Mouse (Mus musculus) layer of hippocampus, adult 8-10 months (tissue): ENCODE data around the gene Cdh24. TPM values are rescaled to one million over a fixed set of nuclear protein-coding genes. Genes with fewer than 3 reads are reported as not detected.

Source experiments
- DNase-seq, 2 experiments: peaks; one replicate each; pipeline ENCODE4 v3.0.0; 2022; ENCODE audit warnings: low spot score in 2 of 2
- microRNA-seq, 2 experiments: library from miRNA; unstranded; fragments of <30 nt; microRNA quantifications; one replicate each; pipeline ENCODE4 v1.2.0; 2022
- total RNA-seq, 4 experiments: library from RNA; stranded (reverse); gene quantifications; 2 replicates each; pipeline ENCODE4 v1.2.4; 2022

The Cdh24 gene
- total RNA-seq, 4 experiments from 2014 or later: 16.0 to 24.1 (median 20.7) TPM

DNA sequence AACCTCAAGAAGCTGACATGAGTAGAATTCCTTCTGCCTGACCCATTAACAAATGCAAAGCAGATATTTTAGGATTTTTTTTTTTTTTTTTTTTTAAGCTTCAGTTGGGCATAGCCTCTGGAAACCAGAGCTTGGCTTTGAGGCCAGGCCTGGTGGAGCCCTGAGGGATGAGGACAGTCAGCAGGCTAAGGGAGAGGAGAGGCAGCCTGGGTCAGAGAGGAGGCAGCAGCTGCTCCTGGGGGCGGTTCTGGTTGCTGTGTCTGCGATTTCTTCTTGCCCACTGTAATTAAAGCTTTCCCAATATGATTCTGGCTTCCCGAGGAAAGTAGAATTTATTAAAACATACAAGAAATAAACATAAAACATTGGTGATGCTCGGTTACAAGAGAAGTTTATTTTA lies 31.9 kb downstream of the Cdh24 start:
- DNase-seq: no peak

DNA sequence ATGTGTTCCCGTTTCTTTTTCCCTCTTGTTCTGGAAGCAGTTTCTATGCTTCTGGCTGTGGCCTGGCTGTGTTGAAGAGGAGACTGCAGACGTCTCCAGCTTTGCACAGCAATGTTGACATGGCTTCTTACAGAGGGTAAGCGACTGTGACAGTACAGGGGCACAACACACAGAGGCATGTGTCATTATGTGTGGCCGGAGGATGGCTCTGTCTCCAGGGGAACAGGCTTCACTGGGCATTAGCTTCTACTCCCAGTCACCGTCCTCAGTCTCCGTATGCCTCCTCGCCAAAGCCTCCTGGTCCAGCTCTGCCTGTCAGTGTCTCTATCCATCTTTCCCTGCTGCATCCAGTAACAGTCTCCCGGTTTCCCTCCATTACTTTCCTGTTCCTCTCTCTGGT lies 33.9 kb downstream of the Cdh24 start:
- DNase-seq: no peak

DNA sequence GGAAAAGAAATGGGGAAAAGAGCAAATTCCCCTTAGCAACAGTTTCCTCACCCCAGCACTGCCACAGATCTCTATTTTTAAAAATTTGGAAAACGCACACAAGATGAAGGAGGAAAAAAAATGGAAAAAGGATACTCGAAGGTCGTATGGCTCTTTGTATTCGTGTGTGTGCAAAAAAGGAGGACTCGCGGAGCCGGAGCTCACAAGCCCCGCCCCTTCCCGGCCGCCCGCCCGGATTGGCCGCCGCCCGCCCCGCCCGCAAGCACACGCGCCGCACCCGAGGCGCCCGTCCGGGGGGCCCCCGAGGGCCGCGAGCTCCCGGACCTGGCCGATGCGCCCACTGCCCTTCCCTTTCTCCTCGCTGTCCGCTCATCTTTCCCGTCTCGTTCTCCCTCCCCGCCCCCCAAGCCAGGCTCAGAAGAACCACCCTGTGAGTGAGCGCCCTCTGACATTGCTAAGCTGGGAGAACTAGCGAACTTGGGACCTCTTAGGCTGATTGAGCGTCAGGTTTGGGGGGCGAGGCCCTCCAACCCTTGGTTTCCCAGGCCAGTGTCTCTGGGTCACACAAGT lies 35.3 kb downstream of the Cdh24 start, which contains the start of gene 4931414P19Rik:
Gene 4931414P19Rik, minus strand, starts transcription at position 242 of the 570 bp plus-strand sequence.
- DNase-seq: peak in 1 of 2 experiments; percentile 47

DNA sequence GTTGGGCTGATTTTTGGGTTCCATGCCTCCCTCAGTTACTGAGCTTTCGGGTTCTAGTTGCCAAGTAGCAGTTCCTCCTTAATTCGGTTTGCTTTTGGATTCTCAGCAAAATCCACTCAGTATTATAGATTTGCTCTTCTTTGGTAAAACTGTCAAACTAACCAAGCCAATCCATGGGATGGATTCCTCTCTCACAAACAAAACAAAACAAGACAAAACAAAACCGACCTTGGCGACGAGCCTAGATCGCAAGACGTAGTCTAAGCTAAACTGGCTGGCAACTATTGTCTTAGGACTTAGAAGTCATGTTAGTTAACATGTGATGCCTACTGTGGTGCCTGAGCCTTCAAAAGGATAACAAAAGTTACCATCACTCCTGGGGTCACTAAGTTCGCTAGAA lies 37.5 kb downstream of the Cdh24 start:
- no peak for DNase-seq

DNA sequence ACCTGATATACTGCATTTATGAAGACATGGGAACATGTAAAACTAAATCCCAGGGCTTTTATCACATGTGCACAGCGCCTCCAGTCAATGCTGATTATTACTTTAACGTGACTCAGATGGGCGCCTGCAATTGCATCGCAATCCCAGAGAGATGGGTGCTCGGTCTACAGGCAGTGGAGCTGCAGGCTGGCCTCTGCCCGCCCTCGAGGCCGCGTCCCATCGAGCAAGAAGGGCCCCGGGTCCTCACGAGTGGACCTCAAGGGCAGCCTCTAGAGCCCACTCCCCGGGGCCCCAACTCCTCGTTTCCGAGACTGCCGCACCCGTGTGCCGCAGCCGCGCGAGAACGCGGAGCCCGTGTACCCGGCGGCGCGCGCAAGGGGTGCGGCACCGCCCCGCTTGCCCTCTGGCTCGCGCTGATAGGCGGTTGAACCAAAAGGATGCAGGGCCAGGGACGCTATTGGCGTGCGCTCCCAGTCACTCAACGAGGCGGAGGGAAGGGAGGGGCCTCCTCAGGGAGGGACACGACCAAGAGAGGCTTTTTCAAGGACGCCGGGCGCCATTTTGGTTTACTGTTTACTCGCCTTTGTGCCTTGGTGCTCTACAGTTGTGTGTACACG lies 38.0 kb downstream of the Cdh24 start:
- peak; percentile 95 for DNase-seq

DNA sequence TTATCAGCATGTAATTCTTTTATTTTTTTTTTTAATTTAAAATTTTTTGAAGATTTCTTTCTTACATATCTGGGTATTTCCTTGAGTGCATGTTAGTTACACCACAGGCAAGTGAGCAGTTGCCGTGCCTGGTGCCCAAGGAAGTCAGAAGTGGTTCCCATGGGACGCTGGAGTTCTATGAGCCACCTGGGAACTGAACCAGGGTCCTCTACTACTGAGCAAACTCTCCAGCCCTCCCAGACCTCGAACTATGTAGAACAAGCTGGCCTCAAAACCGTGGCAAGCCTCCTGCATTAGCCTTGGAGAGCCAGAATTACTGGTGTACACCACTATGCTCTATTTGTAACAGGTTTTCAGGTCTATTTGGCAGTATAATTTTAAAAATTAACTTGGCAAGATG lies 38.6 kb downstream of the Cdh24 start:
- DNase-seq: no peak

DNA sequence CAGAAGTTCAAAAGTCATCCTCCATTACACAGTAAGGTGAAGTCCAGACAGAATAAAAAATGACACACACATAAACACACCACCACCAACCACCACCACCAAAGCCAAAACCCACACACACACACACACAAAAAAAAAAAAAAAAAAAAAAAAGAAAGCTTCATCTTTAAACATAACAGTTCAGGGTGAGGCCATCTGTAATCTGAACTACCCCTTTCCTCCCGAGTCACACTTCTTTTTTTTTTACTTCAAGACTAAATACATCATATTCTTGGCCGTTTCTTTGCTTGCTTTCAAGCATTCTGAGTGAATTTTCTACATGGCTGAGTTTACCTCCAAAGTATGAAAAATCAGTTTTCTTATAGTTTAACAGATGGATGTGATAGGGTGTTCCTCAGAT lies 39.6 kb downstream of the Cdh24 start:
- DNase-seq: no peak

DNA sequence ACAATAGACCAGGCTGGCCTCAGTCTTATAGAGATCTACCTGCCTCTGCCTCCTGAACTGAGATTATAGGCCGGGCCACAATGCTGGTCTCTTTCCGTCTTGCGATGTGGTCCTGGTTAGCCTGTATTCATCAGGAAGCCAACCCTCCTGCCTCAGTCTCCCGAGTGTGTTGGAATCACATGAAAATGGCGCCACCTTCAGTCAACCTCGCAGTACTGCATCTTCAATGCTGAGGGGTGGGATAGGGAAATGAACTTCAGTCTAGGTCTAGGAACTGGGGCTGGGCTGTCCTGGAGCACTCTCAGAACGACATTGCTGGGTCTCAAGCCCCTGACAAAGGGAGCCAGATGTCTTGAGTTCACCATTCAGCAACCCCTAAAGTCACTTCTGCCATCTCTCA lies 44.1 kb downstream of the Cdh24 start:
- no peak for DNase-seq

DNA sequence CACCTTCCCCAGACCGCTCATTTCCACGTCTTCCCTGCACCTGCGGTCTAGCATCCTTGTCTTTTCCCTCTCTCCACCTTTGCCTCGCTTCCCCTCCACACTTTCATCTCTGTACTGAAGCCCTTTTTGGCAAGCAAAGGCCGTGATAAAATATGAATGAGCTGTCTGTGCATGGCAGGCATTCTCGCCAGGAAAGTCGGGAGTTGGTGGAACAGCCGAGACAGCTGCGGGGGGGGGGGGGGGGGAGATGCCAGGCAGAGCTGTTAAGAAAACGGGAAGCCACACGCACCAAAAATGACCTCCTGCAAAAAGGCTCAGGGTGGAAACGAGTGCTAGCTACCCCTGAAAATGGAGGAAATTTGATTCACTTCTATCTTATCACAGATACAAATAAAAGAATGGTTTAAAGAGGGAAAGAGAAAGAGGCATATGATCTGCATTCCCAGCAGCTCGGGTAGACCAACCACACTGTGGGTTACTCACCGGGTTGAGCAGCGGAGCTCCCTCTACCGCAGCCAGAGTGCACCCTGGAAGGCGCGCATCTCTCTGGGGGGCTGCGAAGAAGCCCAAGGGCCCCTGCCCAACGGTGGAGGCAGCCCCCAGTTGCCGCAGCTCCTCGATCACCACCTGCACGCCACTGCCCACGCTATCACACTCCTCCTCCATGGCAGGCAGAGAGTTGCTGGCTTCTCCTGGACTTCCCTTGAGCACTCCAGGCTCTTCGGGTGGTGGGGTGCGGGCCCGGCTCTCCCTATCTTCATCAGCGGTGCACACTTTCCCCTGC lies 46.3 kb downstream of the Cdh24 start:
- DNase-seq: no peak

DNA sequence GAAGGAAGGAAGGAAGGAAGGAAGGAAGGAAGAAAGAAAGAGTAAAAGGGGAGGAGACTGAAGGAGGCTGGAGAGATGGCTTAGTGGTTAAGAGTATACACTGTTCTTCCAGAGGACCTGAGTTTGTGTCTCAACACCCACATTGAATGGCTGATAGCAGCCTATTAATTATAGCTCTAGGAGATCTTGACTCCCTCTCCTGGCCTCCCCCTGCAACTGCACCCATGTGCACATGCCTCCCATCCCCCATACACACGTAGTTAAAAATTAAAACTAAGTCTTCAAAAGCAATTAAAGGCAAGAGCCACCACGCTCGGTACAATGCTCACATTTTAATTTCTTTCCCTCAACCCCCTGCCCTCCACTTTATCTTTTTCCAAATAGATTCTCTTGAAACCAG lies 47.1 kb downstream of the Cdh24 start:
- no peak for DNase-seq

DNA sequence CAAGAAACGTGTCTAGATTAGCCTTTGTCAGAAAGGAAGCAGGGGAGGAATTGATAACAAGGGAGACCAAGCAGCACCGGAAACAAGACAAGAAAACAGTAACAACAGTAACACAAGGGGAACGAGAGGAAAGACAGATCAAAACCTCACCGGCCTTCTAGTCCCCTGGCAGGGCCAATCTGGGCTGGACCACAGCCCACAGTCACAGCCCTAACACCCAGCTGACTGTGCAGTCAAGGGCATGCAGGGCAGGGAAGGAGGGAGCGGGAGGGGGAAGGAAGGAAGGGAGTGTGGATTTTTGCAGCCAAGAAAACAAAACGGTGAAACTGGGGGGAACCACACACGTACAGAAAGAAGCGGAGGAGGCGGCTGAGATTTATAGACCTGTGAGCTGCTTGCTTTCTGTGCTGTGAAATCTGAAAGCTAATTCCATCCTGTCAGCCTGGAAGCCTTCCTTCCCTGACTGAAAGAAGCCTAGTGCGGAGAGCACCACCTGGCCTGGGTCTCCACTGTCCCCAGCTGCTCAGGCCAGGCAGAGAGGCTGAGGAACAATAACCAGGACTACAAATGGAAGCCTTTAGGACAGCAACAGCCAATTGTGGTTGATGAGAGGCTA lies 48.7 kb downstream of the Cdh24 start:
- no peak for DNase-seq

DNA sequence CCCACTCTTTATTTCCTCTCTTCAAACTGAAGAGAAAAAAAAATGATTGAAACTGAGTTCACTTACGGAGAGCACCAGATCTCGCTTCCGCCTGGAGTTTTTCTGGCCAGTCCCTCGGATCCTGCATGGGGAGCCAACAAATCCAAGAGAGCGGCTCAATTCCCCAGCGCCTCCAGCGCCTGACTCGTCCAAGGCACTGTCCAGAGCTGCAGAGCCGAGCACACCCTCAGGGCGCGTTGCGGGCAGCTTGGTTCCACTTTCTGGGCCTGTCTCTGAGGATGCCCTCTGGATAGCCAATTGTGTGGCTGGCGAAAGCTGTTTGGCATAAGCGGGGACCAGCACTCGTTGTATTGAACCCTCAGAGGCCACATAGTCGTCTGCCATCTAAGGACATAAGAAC lies 50.1 kb downstream of the Cdh24 start:
- DNase-seq: no peak

DNA sequence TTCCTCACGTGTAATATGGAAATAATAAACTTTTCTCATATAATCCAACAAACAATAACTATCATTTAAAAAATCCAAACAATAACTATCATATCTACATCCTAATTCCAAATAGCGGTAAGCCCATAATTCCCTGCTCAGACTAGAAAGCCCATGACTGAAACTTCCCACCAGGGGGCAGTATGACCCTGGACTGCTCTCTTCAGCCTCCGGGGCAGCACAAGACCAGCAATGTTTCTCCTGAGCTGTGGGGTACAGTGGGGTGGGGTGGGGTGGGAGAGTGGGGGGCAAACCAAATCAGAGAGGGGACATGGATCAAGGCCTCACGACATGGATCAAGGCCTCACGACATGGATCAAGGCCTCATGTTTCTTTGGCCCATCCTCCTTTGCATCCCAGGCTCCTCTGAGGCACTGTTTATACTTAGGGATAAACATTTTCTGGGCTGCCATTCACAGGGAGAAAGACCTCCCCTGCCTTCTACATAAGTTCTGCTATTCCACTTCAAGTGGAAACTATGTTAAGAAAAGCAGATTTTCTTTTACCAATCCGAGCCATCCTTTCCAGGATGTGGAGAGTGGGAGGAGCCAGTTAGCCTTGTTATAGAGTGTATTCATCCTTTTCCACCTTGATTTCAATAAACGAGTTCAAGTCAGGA lies 57.4 kb downstream of the Cdh24 start:
- peak in 1 of 2 experiments; percentile 54 for DNase-seq

DNA sequence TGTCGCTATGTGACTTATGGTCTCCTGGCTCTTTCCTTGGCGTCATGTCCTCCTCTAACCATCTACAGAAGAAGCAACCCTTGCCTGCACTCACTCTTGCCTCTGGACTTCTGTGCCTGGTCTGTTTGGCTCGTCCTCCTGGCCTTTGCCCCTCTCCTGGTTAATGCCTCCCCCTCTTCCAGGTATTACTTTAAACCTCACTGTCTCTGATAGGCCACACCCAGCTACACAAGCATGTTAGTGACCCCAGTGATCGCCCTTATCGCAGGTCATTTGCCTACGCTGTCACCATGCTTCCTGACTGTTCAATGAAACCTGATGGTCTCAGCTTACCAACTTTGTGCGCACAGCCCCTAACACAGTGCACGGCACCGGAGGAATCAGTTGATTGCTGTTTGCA lies 58.6 kb downstream of the Cdh24 start:
- no peak for DNase-seq

Small RNAs within 50 kb of the gene (microRNA-seq; reads per million reads assigned to microRNA genes)
- gene Mir686: 0 reads per million in 2 experiments
- gene Mir6948: 0 to 0.32 reads per million in 2 experiments

Other genes starting within 250 kb of the Cdh24 start
- gene Slc7a7, start 223.6 kb downstream of the Cdh24 start, total RNA-seq: 1 to 10 TPM; 2.0 to 6.5 (median 3.3) TPM
- gene Mrpl52, start 214.5 kb downstream of the Cdh24 start, total RNA-seq: 100 to 1,000 TPM in 2 of 4 experiments, 10 to 100 TPM in 2; 88.3 to 116 (median 96.6) TPM
- gene Mmp14, start 209.8 kb downstream of the Cdh24 start, total RNA-seq: 10 to 100 TPM; 10.3 to 16.0 (median 13.4) TPM
- gene Lrp10, start 177.2 kb downstream of the Cdh24 start, total RNA-seq: 10 to 100 TPM; 32.0 to 44.8 (median 36.7) TPM
- gene Rem2, start 165.3 kb downstream of the Cdh24 start, total RNA-seq: 10 to 100 TPM; 15.7 to 25.1 (median 18.7) TPM
- 10 to 100 TPM; 47.0 to 58.2 (median 51.9) TPM for gene Prmt5, start 123.8 kb downstream of the Cdh24 start, total RNA-seq
- gene Haus4, start 86.7 kb downstream of the Cdh24 start, total RNA-seq: 1 to 10 TPM; 3.6 to 9.7 (median 4.9) TPM
- gene Ajuba, start 63.8 kb downstream of the Cdh24 start, total RNA-seq: 1 to 10 TPM; 1.3 to 2.7 (median 1.9) TPM
- 1 to 10 TPM; 4.4 to 7.8 (median 6.1) TPM for gene 4931414P19Rik, start 35.4 kb downstream of the Cdh24 start, total RNA-seq
- gene Psmb5, start 23.3 kb downstream of the Cdh24 start, total RNA-seq: 100 to 1,000 TPM; 179 to 205 (median 193) TPM
- gene Psmb11, start 19.9 kb downstream of the Cdh24 start, total RNA-seq: under 1 TPM in 3 of 4 experiments, not detected in 1; 0.14 to 0.51 (median 0.23) TPM
- not detected for gene Gm17606, start 412 bp downstream of the Cdh24 start, total RNA-seq
- gene 1700123O20Rik, start 44.9 kb upstream of the Cdh24 start, total RNA-seq: 10 to 100 TPM; 17.9 to 27.8 (median 23.7) TPM
- 100 to 1,000 TPM; 190 to 255 (median 232) TPM for gene Acin1, start 45.6 kb upstream of the Cdh24 start, total RNA-seq
- under 1 TPM in 1 of 4 experiments, not detected in 3; 0.18 TPM for gene Gm29776, start 57.5 kb upstream of the Cdh24 start, total RNA-seq
- gene Cebpe, start 70.8 kb upstream of the Cdh24 start, total RNA-seq: not detected
- 10 to 100 TPM; 49.8 to 67.2 (median 58.5) TPM for gene Slc7a8, start 140.6 kb upstream of the Cdh24 start, total RNA-seq
- gene Rnf212b, start 172.8 kb upstream of the Cdh24 start, total RNA-seq: not detected
- 10 to 100 TPM; 20.3 to 33.2 (median 26.2) TPM for gene Homez, start 229.6 kb upstream of the Cdh24 start, total RNA-seq
- gene Ppp1r3e, start 236.2 kb upstream of the Cdh24 start, total RNA-seq: 10 to 100 TPM; 18.2 to 23.0 (median 22.2) TPM
- gene Bcl2l2, start 242.0 kb upstream of the Cdh24 start, total RNA-seq: 100 to 1,000 TPM; 117 to 125 (median 121) TPM
- 10 to 100 TPM in 1 of 4 experiments, not detected in 3; 25.6 TPM for gene Gm20521, start 242.1 kb upstream of the Cdh24 start, total RNA-seq